Mouse (Mus musculus) lung, embryonic 15.5 days (tissue): ENCODE measurements at regions not wholly inside any gene's neighbourhood (a gene's known extent, or its start where the extent isn't known, plus 50 kb on each side); places are given as distances from the start of the nearest gene placed in this dataset.

Experiments used
- ATAC-seq: fragments of 200-750 bp; cut with Nextera tagmentation; 2 replicates; pipeline ENCODE4 v1.8.0; 2017; ENCODE audit warnings: moderate number of reproducible peaks, borderline replicate concordance; ENCODE audit not compliant: low FRiP score, low TSS enrichment; ENCODE audit errors: extremely low read depth
- H3K27ac ChIP-seq: fragments of 300-500 bp; sonication (generic); 2 replicates; pipeline ENCODE4 v1.5.1; 2015; ENCODE audit warnings: moderate library complexity, mild to moderate bottlenecking, inconsistent platforms
- H3K27me3 ChIP-seq: fragments of 300-500 bp; sonication (generic); 2 replicates; pipeline ENCODE4 v1.6.1; 2015; ENCODE audit warnings: inconsistent platforms
- H3K36me3 ChIP-seq: fragments of 300-500 bp; sonication (generic); 2 replicates; pipeline ENCODE4 v1.6.1; 2015; ENCODE audit warnings: inconsistent platforms
- H3K4me1 ChIP-seq: fragments of 300-500 bp; sonication (generic); 2 replicates; pipeline ENCODE4 v1.6.1; 2015; ENCODE audit warnings: inconsistent platforms
- H3K4me2 ChIP-seq: fragments of 300-500 bp; sonication (generic); 2 replicates; pipeline ENCODE4 v1.6.1; 2015; ENCODE audit warnings: inconsistent platforms, mild to moderate bottlenecking, moderate library complexity
- H3K4me3 ChIP-seq: fragments of 300-500 bp; sonication (generic); 2 replicates; pipeline ENCODE4 v1.5.1; 2015; ENCODE audit warnings: mild to moderate bottlenecking, inconsistent platforms
- H3K9ac ChIP-seq: fragments of 300-500 bp; sonication (generic); 2 replicates; pipeline ENCODE4 v1.6.1; 2015; ENCODE audit warnings: inconsistent platforms
- H3K9me3 ChIP-seq: fragments of 300-500 bp; sonication (generic); 2 replicates; pipeline ENCODE4 v1.6.1; 2016; ENCODE audit warnings: inconsistent platforms
- WGBS: fragments of 180-500 bp; shearing (Covaris S2); methylation state at CpG from one replicate; pipeline ENCODE4 v1.1.7; 2015; 5-methylcytosine and 5-hydroxymethylcytosine counted together

GRCm38 (mm10) chr10:6007238-6007972 is 85.2 kb upstream of the Rgs17 start:
- 12% methylated on average over 1 of the region's 1 CpGs for WGBS
- Histone ChIP-seq H3K4me2 (no peak overlapping the region), H3K36me3 (no peaks in the 10 kb centered on the region), H3K4me1 (no peaks in the 10 kb centered on the region), H3K9me3 (no peaks in the 10 kb centered on the region), H3K9ac (no peak overlapping the region), H3K4me3 (no peak overlapping the region), H3K27me3 (no peaks in the 10 kb centered on the region), H3K27ac (no peak overlapping the region)
- peak; percentile 42; the same call in 1 of the 2 replicates for ATAC-seq

- no peaks in the 10 kb centered on the region for H3K27me3 ChIP-seq
- H3K4me1 ChIP-seq, result no peaks in the 10 kb centered on the region
- no peaks in the 10 kb centered on the region for H3K36me3 ChIP-seq
- ATAC-seq, result no peak
- no peak overlapping the region for H3K4me2 ChIP-seq
- H3K9me3 ChIP-seq, result no peaks in the 10 kb centered on the region
- H3K27ac ChIP-seq, result no peak overlapping the region
- no peak overlapping the region for H3K4me3 ChIP-seq
- 88% methylated on average over 1 of the region's 1 CpGs for WGBS
- H3K9ac ChIP-seq, result no peak overlapping the region
Measured at GRCm38 (mm10) chr10:5981433-5981832, 59.2 kb upstream of the Rgs17 start.

- ATAC-seq, result no peak
- no peak overlapping the region for H3K4me2 ChIP-seq
- no peaks in the 10 kb centered on the region for H3K4me1 ChIP-seq
- WGBS, result 42% methylated on average over 1 of the region's 1 CpGs
- H3K4me3 ChIP-seq, result no peak overlapping the region
- H3K9ac ChIP-seq, result no peak overlapping the region
- H3K27me3 ChIP-seq, result no peaks in the 10 kb centered on the region
- H3K36me3 ChIP-seq, result no peaks in the 10 kb centered on the region
- H3K27ac ChIP-seq, result no peak overlapping the region
- H3K9me3 ChIP-seq, result no peaks in the 10 kb centered on the region
Measured at GRCm38 (mm10) chr10:5978534-5978933, 56.3 kb upstream of the Rgs17 start.
